Mouse (Mus musculus) MEL (cell line): ENCODE data around the gene Abcb11. TPM values are rescaled to one million over a fixed set of nuclear protein-coding genes. Genes with fewer than 3 reads are reported as not detected.

Source experiments
- DNase-seq: peaks from one replicate; pipeline ENCODE4 v3.0.0; 2011; ENCODE audit warnings: low read depth, low spot score
- H3K27ac ChIP-seq: 2 replicates; pipeline ENCODE4 v1.5.1; 2012; ENCODE audit warnings: low read depth, mild to moderate bottlenecking, control low read depth, low read length, moderate library complexity; ENCODE audit not compliant: control insufficient read depth
- H3K27me3 ChIP-seq, 2 experiments: fragments of 150-350 bp in 1 of 2; sonication (generic) in 1 of 2; 2 replicates each; pipeline ENCODE4 v1.6.1; 2012; ENCODE audit warnings: low read length in 2 of 2, mild to moderate bottlenecking in 2 of 2, improper control_type of control experiment in 1 of 2, moderate library complexity in 1 of 2; ENCODE audit not compliant: insufficient read depth in 2 of 2, control insufficient read depth in 1 of 2
- H3K36me3 ChIP-seq, 2 experiments: 2 replicates each; pipeline ENCODE4 v1.6.1; 2012 to 2014; ENCODE audit warnings: low read length in 2 of 2, improper control_type of control experiment in 1 of 2, inconsistent platforms in 1 of 2, mild to moderate bottlenecking in 1 of 2; ENCODE audit not compliant: insufficient read depth in 2 of 2, control insufficient read depth in 1 of 2
- H3K4me1 ChIP-seq, 2 experiments: fragments of 150-350 bp in 1 of 2; sonication (generic) in 1 of 2; 2 replicates each; pipeline ENCODE4 v1.6.1; 2012; ENCODE audit warnings: low read length in 2 of 2, improper control_type of control experiment in 1 of 2, mild to moderate bottlenecking in 1 of 2; ENCODE audit not compliant: insufficient read depth in 2 of 2, control insufficient read depth in 1 of 2
- H3K4me3 ChIP-seq, 2 experiments: fragments of 150-350 bp in 1 of 2; sonication (generic) in 1 of 2; 2 replicates each; pipeline ENCODE4 v1.5.1; 2012; ENCODE audit warnings: low read depth in 2 of 2, low read length in 2 of 2, mild to moderate bottlenecking in 2 of 2, moderate library complexity in 2 of 2, control low read depth in 1 of 2, improper control_type of control experiment in 1 of 2; ENCODE audit not compliant: control insufficient read depth in 1 of 2, insufficient read depth in 1 of 2
- H3K79me2 ChIP-seq: 2 replicates; pipeline ENCODE4 v1.6.1; 2012; ENCODE audit warnings: mild to moderate bottlenecking, low read length, moderate library complexity; ENCODE audit not compliant: control insufficient read depth, poor library complexity, insufficient read depth
- H3K9ac ChIP-seq: 2 replicates; pipeline ENCODE4 v1.6.1; 2012; ENCODE audit warnings: low read depth, mild to moderate bottlenecking, control low read depth, low read length, moderate library complexity; ENCODE audit not compliant: control insufficient read depth, poor library complexity, severe bottlenecking
- H3K9me3 ChIP-seq: fragments of 150-350 bp; sonication (generic); replicated peaks from 2 replicates; pipeline ENCODE4 v1.6.1; 2012; ENCODE audit warnings: mild to moderate bottlenecking, low read length, improper control_type of control experiment, moderate library complexity; ENCODE audit not compliant: insufficient read depth
- CHD1 ChIP-seq: IDR thresholded peaks from 2 replicates; pipeline ENCODE4 v1.6.1; 2012; ENCODE audit warnings: low read depth, mild to moderate bottlenecking, inconsistent platforms, low read length, improper control_type of control experiment
- ELF1 ChIP-seq: IDR thresholded peaks from 2 replicates; pipeline ENCODE4 v1.6.1; 2014; ENCODE audit warnings: low read depth, mild to moderate bottlenecking, inconsistent platforms, low read length, improper control_type of control experiment, moderate library complexity
- ETS1 ChIP-seq: IDR thresholded peaks from 2 replicates; pipeline ENCODE4 v1.6.1; 2012; ENCODE audit warnings: low read depth, mild to moderate bottlenecking, inconsistent platforms, low read length, improper control_type of control experiment, moderate library complexity
- GABPA ChIP-seq: IDR thresholded peaks from 2 replicates; pipeline ENCODE4 v1.6.1; 2012; ENCODE audit warnings: low read depth, mild to moderate bottlenecking, inconsistent platforms, low read length, improper control_type of control experiment, moderate library complexity
- GATA1 ChIP-seq: IDR thresholded peaks from 2 replicates; pipeline ENCODE4 v1.6.1; 2011; ENCODE audit warnings: low read depth, low read length, improper control_type of control experiment
- JUND ChIP-seq: IDR thresholded peaks from 2 replicates; pipeline ENCODE4 v1.6.1; 2011; ENCODE audit warnings: low read depth, mild to moderate bottlenecking, improper control_type of control experiment, low read length
- KAT2A ChIP-seq: conservative IDR thresholded peaks from 2 replicates; pipeline ENCODE4 v1.6.1; 2012; ENCODE audit warnings: low read depth, low read length, improper control_type of control experiment, inconsistent platforms
- MAFK ChIP-seq: IDR thresholded peaks from 2 replicates; pipeline ENCODE4 v1.6.1; 2011; ENCODE audit warnings: low read depth, mild to moderate bottlenecking, low read length, improper control_type of control experiment, borderline replicate concordance
- MAX ChIP-seq: IDR thresholded peaks from 2 replicates; pipeline ENCODE4 v1.6.1; 2011; ENCODE audit warnings: low read length, improper control_type of control experiment
- MAZ ChIP-seq: IDR thresholded peaks from 2 replicates; pipeline ENCODE4 v1.6.1; 2012; ENCODE audit warnings: low read depth, mild to moderate bottlenecking, inconsistent platforms, low read length, improper control_type of control experiment
- MEF2A ChIP-seq: IDR thresholded peaks from 2 replicates; pipeline ENCODE4 v1.6.1; 2014; ENCODE audit warnings: low read depth, mild to moderate bottlenecking, inconsistent platforms, low read length, improper control_type of control experiment; ENCODE audit not compliant: poor library complexity, insufficient replicate concordance, severe bottlenecking; ENCODE audit errors: extremely low read depth
- MXI1 ChIP-seq: IDR thresholded peaks from 2 replicates; pipeline ENCODE4 v1.6.1; 2011; ENCODE audit warnings: mild to moderate bottlenecking, low read depth, low read length, improper control_type of control experiment
- NELFE ChIP-seq: IDR thresholded peaks from 2 replicates; pipeline ENCODE4 v1.6.1; 2011; ENCODE audit warnings: low read depth, low read length, improper control_type of control experiment
- NRF1 ChIP-seq: IDR thresholded peaks from 2 replicates; pipeline ENCODE4 v1.6.1; 2014; ENCODE audit warnings: low read depth, mild to moderate bottlenecking, inconsistent platforms, low read length, improper control_type of control experiment, moderate library complexity; ENCODE audit not compliant: poor library complexity, insufficient read depth, severe bottlenecking
- POLR2AphosphoS2 ChIP-seq: IDR thresholded peaks from 2 replicates; pipeline ENCODE4 v1.6.1; 2011; ENCODE audit warnings: low read length, improper control_type of control experiment
- POLR2AphosphoS5 ChIP-seq: IDR thresholded peaks from 2 replicates; pipeline ENCODE4 v1.6.1; 2012; ENCODE audit warnings: low read depth, borderline replicate concordance, mild to moderate bottlenecking, inconsistent platforms, low read length, moderate library complexity, mixed read lengths
- RAD21 ChIP-seq: IDR thresholded peaks from 2 replicates; pipeline ENCODE4 v1.6.1; 2011; ENCODE audit warnings: mild to moderate bottlenecking, low read depth, low read length, improper control_type of control experiment
- SIN3A ChIP-seq: IDR thresholded peaks from 2 replicates; pipeline ENCODE4 v1.6.1; 2012; ENCODE audit warnings: low read length, improper control_type of control experiment, inconsistent platforms
- SMC3 ChIP-seq: IDR thresholded peaks from 2 replicates; pipeline ENCODE4 v1.6.1; 2011; ENCODE audit warnings: low read depth, low read length, improper control_type of control experiment
- TAL1 ChIP-seq: IDR thresholded peaks from 2 replicates; pipeline ENCODE4 v1.6.1; 2012; ENCODE audit warnings: mild to moderate bottlenecking, inconsistent platforms, low read length, moderate library complexity, mixed read lengths
- TBP ChIP-seq: IDR thresholded peaks from 2 replicates; pipeline ENCODE4 v1.8.0; 2011; ENCODE audit warnings: low read depth, low read length, improper control_type of control experiment
- TCF12 ChIP-seq: IDR thresholded peaks from 2 replicates; pipeline ENCODE4 v1.6.1; 2014; ENCODE audit warnings: low read depth, mild to moderate bottlenecking, inconsistent platforms, low read length, improper control_type of control experiment, moderate library complexity
- USF2 ChIP-seq, 2 experiments: IDR thresholded peaks; 2 replicates each; pipeline ENCODE4 v1.6.1; 2011 to 2012; ENCODE audit warnings: improper control_type of control experiment in 2 of 2, low read length in 2 of 2, borderline replicate concordance in 1 of 2, inconsistent platforms in 1 of 2, low read depth in 1 of 2, mild to moderate bottlenecking in 1 of 2; ENCODE audit not compliant: insufficient read depth in 1 of 2
- ZC3H11A ChIP-seq: IDR thresholded peaks from 2 replicates; pipeline ENCODE4 v1.6.1; 2012; ENCODE audit warnings: low read depth, mild to moderate bottlenecking, inconsistent platforms, low read length, improper control_type of control experiment
- ZKSCAN1 ChIP-seq: IDR thresholded peaks from 2 replicates; pipeline ENCODE4 v1.6.1; 2012; ENCODE audit warnings: low read depth, mild to moderate bottlenecking, inconsistent platforms, low read length, improper control_type of control experiment, moderate library complexity
- ZMIZ1 ChIP-seq: IDR thresholded peaks from 2 replicates; pipeline ENCODE4 v1.6.1; 2012; ENCODE audit warnings: low read depth, mild to moderate bottlenecking, inconsistent platforms, low read length, improper control_type of control experiment, moderate library complexity
- polyA plus RNA-seq, 2 experiments: library from polyadenylated mRNA; stranded (reverse) in 1 of 2; unstranded in 1 of 2; fragments of >175 nt in 1 of 2; fragments of >200 nt in 1 of 2; gene quantifications; 2 replicates each; pipeline versions ENCODE4 v1.2.1 to v1.2.4; 2012; ENCODE audit warnings: low replicate concordance in 2 of 2, low read depth in 1 of 2; ENCODE audit not compliant: insufficient read length in 2 of 2, insufficient read depth in 1 of 2, missing spikeins in 1 of 2
- total RNA-seq: library from RNA; depleted of rRNA; stranded (reverse); fragments of 300-350 nt; gene quantifications from 2 replicates; pipeline ENCODE4 v1.2.3, GENCODE M21; 2012

Abcb11 gene
- total and polyA plus RNA-seq, 3 experiments: not detected

GRCm38 (mm10) chr2:69205791-69206351 lies 136.5 kb downstream of the Abcb11 start, which contains the start of gene Spc25 (continued):
- TF ChIP-seq GABPA: no peak
- peak; percentile 31; the same call in 1 of the 2 replicates for TF ChIP-seq NRF1
- TF ChIP-seq CHD1: no peak
- no peak for TF ChIP-seq JUND
- peak; percentile 7; the same call in 1 of the 2 replicates for TF ChIP-seq MAX
- no peak for TF ChIP-seq ZC3H11A
- no peak for TF ChIP-seq TAL1
- TF ChIP-seq KAT2A: peak; percentile 88
- peak; percentile 94 for TF ChIP-seq NELFE
- TF ChIP-seq MAZ: no peak
- TF ChIP-seq TBP: peak; percentile 76
- no peak for TF ChIP-seq GATA1
- TF ChIP-seq TCF12: peak; percentile 33; the same call in 1 of the 2 replicates
- TF ChIP-seq ZMIZ1: peak; percentile 74; the same call in 1 of the 2 replicates
- TF ChIP-seq MXI1: no peak; the same call in 1 of the 2 replicates
- TF ChIP-seq ELF1: no peak
- no peak for TF ChIP-seq ZKSCAN1
- TF ChIP-seq MAFK: no peak
- TF ChIP-seq RAD21: no peak
- TF ChIP-seq, all 39 proteins: peak for 13

GRCm38 (mm10) chr2:69205185-69205584 lies 137.2 kb downstream of the Abcb11 start:
- Histone ChIP-seq H3K79me2 (peaks cover 5% of the 10 kb centered on the region; the same call in 1 of the 2 replicates), H3K27ac (no peak overlapping the region), H3K27me3 (no peaks in the 10 kb centered on the region), H3K9me3 (no peaks in the 10 kb centered on the region), H3K4me3 (peak overlapping the region; percentile 69 to 80), H3K36me3 (peaks cover 5 to 6% of the 10 kb centered on the region in 2 experiments; a peak in 3 of 4 replicates), H3K4me1 (0 out of 4 replicates have a peak, but pooled peaks cover 0 to 2% of the 10 kb centered on the region in 2 experiments)
- DNase-seq: no peak
- TF ChIP-seq POLR2AphosphoS5 (no peak), ETS1 (no peak), TCF12 (no peak), MAFK (no peak), MAZ (no peak), RAD21 (no peak), GABPA (no peak), NRF1 (no peak), MEF2A (no peak), SIN3A (no peak), ZC3H11A (no peak), POLR2AphosphoS2 (no peak), ZMIZ1 (no peak), SMC3 (no peak), USF2 (IDR thresholded peaks at IDR 0.05; ENCODE audit: borderline replicate concordance in 1 of 2, insufficient read depth in 1 of 2, low read depth in 1 of 2, low read length in 2 of 2) (no peak), TBP (no peak)
- TF ChIP-seq, all 39 proteins: peak for 0
- peak overlapping the region; percentile 90 for H3K9ac ChIP-seq
